Comparison of ENCODE assay signal across 11 mouse cellular contexts in genomic region chr5:116809001-116809759, GRCm38 (mm10).
DNase-seq lines count a peak whose midpoint lies in the region; ATAC-seq and TF ChIP-seq lines count a peak whose summit lies in the region.
"Had no signal": no experiment of that assay in that cellular context is flagged by ENCODE, and none has a peak within 500 bp of the region (broad histone marks: within the 10 kb centered on the region; RNA-seq: fewer than 3 reads in every experiment).

No protein-coding gene starts in this region.

- H3K9me3 ChIP-seq in hindbrain, embryonic 16.5 days (ENCODE audit: control insufficient read depth, low read length) = no peaks in the 10 kb centered on the region
- H3K9me3 ChIP-seq in midbrain, embryonic 14.5 days (ENCODE audit: control insufficient read depth, low read length) = no peaks in the 10 kb centered on the region

- no peaks in the 10 kb centered on the region for H3K27me3 ChIP-seq in testis, adult 2 months (ENCODE audit: control insufficient read depth, insufficient read depth, low read length)
- H3K27me3 ChIP-seq in hindbrain, embryonic 16.5 days (replicated peaks; ENCODE audit: control insufficient read depth, insufficient read depth, low read length) = no peaks in the 10 kb centered on the region
- H3K27me3 ChIP-seq in midbrain, embryonic 14.5 days (ENCODE audit: control insufficient read depth, insufficient read depth, low read length) = no peaks in the 10 kb centered on the region
- H3K27me3 ChIP-seq: liver, embryonic 13.5 days had no signal

- WGBS in hindbrain, embryonic 16.5 days = 13% methylated on average over 17 of the region's 17 CpGs
- WGBS in midbrain, embryonic 14.5 days = 4% methylated on average over 17 of the region's 17 CpGs

- no peak overlapping the region for H3K27ac ChIP-seq in testis, adult 2 months (ENCODE audit: control insufficient read depth, insufficient read depth, low read depth, low read length)
- peak overlapping the region; percentile 79 for H3K27ac ChIP-seq in hindbrain, embryonic 16.5 days (ENCODE audit: low read depth, low read length)
- H3K27ac ChIP-seq in midbrain, embryonic 14.5 days (replicated peaks; ENCODE audit: low read depth, low read length) = peak overlapping the region; percentile 93
- H3K27ac ChIP-seq: liver, embryonic 13.5 days had no signal

- peak overlapping the region; percentile 70 for H3K4me3 ChIP-seq in testis, adult 2 months (ENCODE audit: control insufficient read depth, low read depth, low read length)
- no peak overlapping the region for H3K4me3 ChIP-seq in hindbrain, embryonic 16.5 days (ENCODE audit: low read length)
- no peak overlapping the region for H3K4me3 ChIP-seq in midbrain, embryonic 14.5 days (replicated peaks; ENCODE audit: low read depth, low read length)
- H3K4me3 ChIP-seq: liver, embryonic 13.5 days; myocyte had no signal

- no peak for TF ChIP-seq CTCF in testis, adult 2 months (IDR thresholded peaks at IDR 0.05; ENCODE audit: control insufficient read depth, insufficient read depth, insufficient replicate concordance, low read depth, low read length)

- peak overlapping the region; percentile 52 for H3K9ac ChIP-seq in hindbrain, embryonic 16.5 days (ENCODE audit: low read depth, low read length)
- peak overlapping the region; percentile 42; the same call in 1 of the 2 replicates for H3K9ac ChIP-seq in midbrain, embryonic 14.5 days (replicated peaks; ENCODE audit: low read length)
- H3K9ac ChIP-seq: liver, embryonic 13.5 days had no signal

- H3K36me3 ChIP-seq in testis, adult 2 months (ENCODE audit: control insufficient read depth, insufficient read depth, low read length) = no peaks in the 10 kb centered on the region
- no peaks in the 10 kb centered on the region for H3K36me3 ChIP-seq in hindbrain, embryonic 16.5 days (ENCODE audit: control insufficient read depth, insufficient read depth, low read length)
- no peaks in the 10 kb centered on the region for H3K36me3 ChIP-seq in midbrain, embryonic 14.5 days (ENCODE audit: control insufficient read depth, insufficient read depth, low read length)
- H3K36me3 ChIP-seq: liver, embryonic 13.5 days had no signal

- ATAC-seq in hindbrain, embryonic 16.5 days = peak; percentile 90
- ATAC-seq in midbrain, embryonic 14.5 days (ENCODE audit: low FRiP score, low TSS enrichment) = peak; percentile 86

- H3K4me2 ChIP-seq in hindbrain, embryonic 16.5 days (ENCODE audit: low read length) = peak overlapping the region; percentile 42
- H3K4me2 ChIP-seq in midbrain, embryonic 14.5 days (ENCODE audit: low read length) = peak overlapping the region; percentile 41
- H3K4me2 ChIP-seq: liver, embryonic 13.5 days had no signal

- DNase-seq in testis, postnatal 10 days (ENCODE audit: low spot score) = no peak
- peak; percentile 89 for DNase-seq in midbrain, embryonic 14.5 days
- DNase-seq in thymus, postnatal 36 days = no peak
- DNase-seq in gastrocnemius, adult 18-20 months (ENCODE audit: low spot score) = no peak
- DNase-seq in gastrocnemius, postnatal 14 days = no peak
- DNase-seq in c-Kit-positive CD71-positive TER-119-positive erythroid progenitor cells, embryonic 14.5 days (ENCODE audit: low spot score) = no peak
- DNase-seq: liver, embryonic 13.5 days; thymus, postnatal 25 days had no signal

- intact Hi-C loops in gastrocnemius, postnatal 14 days (cut with DNase I; ENCODE audit: low total_unique reads) = no loop called here

- no peak for TF ChIP-seq POLR2A in testis, adult 2 months (IDR thresholded peaks at IDR 0.05; ENCODE audit: control insufficient read depth, low read depth, low read length)

- peaks cover 5% of the 10 kb centered on the region for H3K4me1 ChIP-seq in testis, adult 2 months (ENCODE audit: control insufficient read depth, insufficient read depth, low read length)
- peaks cover 11% of the 10 kb centered on the region for H3K4me1 ChIP-seq in hindbrain, embryonic 16.5 days (ENCODE audit: control insufficient read depth, insufficient read depth, low read depth, low read length)
- peaks cover 18% of the 10 kb centered on the region for H3K4me1 ChIP-seq in midbrain, embryonic 14.5 days (ENCODE audit: control insufficient read depth, insufficient read depth, low read length)
- H3K4me1 ChIP-seq: liver, embryonic 13.5 days had no signal
